Mouse (Mus musculus) large intestine, adult 2 months (tissue): ENCODE measurements around the gene Cntnap2. TPM values are rescaled to one million over a fixed set of nuclear protein-coding genes. Genes with fewer than 3 reads are reported as not detected.
"Not testable (repeated sequence)": the region's sequence is repeated elsewhere in the genome, so short reads cannot be mapped to it uniquely, and the experiment has no call there.

ENCODE experiments used
- DNase-seq: peaks from one replicate; pipeline ENCODE4 v3.0.0-alpha.2; 2012; ENCODE audit warnings: low read depth, low spot score
- WGBS: fragments of 180-500 bp; shearing (Covaris S2); methylation state at CpG from one replicate; pipeline ENCODE4 v1.1.7; 2018; 5-methylcytosine and 5-hydroxymethylcytosine counted together
- polyA plus RNA-seq: library from polyadenylated mRNA; depleted of rRNA; stranded (reverse); fragments of >200 nt; gene quantifications from 2 replicates; pipeline ENCODE4 v1.2.3, GENCODE M21; 2012

Gene Cntnap2
- polyA plus RNA-seq, 1 experiment = 0.15 TPM

GRCm38 (mm10) chr6:47043586-47043985 is 1984.4 kb downstream of the Cntnap2 start:
- 71% methylated on average over 1 of the region's 1 CpGs for WGBS
- DNase-seq = no peak

- DNase-seq = no peak
- 7% methylated on average over 46 of the region's 46 CpGs for WGBS
Observed at GRCm38 (mm10) chr6:47044385-47045200, 1985.4 kb downstream of the Cntnap2 start.

GRCm38 (mm10) chr6:47049051-47049450 is 1989.9 kb downstream of the Cntnap2 start:
- WGBS = 63% methylated on average over 5 of the region's 5 CpGs
- no peak for DNase-seq

- DNase-seq = no peak
- WGBS = 63% methylated on average over 7 of the region's 7 CpGs
Observed at GRCm38 (mm10) chr6:47050319-47051222, 1991.4 kb downstream of the Cntnap2 start.

DNA sequence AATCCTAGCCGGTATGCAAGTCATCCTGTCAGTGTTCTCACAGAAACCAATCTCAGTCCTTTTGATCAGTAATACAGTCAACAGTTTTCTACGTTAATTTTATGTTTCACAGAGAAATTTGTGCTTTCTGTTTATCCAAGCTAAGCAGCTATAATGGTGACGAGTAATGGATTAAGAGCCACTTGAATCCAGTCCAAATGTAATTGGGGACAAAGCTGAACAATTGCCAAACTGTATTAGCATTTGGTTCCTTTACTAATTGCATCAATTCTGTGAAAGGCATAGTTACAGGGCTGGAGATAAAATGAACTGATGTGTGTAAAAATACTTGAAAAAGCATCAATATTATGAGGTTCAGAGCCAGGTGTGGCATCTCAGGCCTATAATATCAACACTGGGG is 2002.2 kb downstream of the Cntnap2 start:
- no peak for DNase-seq

DNA sequence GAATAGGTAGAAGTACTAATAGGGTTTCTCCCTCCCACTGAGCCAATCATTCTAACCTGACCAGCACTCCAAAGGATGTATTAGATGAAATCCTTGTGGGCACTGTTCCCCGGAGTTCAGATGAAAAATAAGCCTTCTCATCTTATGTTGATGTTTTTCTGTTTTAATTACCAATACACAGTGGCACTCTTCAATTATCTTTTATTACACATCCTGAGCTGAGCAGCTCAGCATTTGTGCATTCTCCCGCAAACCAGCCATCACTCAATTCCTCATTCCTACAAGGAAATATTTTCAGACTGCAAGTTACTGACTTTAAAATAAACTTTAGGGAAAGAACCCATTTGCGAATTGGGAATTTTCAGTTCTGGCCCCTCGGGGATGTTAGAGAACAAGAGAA is 2030.8 kb downstream of the Cntnap2 start:
- 69% methylated on average over 4 of the region's 4 CpGs for WGBS
- DNase-seq = no peak

More for the DNA sequence above, 2002.2 kb downstream of the Cntnap2 start:
- WGBS = 70% methylated on average over 3 of the region's 3 CpGs

DNA sequence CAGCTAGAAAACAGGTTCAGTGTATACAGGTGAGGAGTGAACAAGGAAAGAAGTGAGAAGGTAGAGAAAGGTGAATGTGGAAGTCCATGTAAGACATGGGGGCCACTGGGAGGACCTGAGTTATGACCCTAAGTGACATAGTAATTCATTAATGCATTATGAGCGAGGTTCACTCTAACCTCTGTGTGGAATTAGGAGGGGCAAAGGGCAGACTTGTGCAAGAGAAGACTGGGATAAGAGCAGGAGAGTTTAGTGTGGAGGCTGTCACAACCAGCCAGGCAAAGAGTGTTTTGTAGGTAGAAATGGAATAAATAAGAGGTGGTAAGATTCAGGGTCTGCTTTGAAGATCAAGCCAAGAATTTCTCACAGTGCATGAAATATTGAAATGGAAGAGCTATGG is 2045.8 kb downstream of the Cntnap2 start:
- no peak for DNase-seq
- 29% methylated on average over 1 of the region's 1 CpGs for WGBS

DNA sequence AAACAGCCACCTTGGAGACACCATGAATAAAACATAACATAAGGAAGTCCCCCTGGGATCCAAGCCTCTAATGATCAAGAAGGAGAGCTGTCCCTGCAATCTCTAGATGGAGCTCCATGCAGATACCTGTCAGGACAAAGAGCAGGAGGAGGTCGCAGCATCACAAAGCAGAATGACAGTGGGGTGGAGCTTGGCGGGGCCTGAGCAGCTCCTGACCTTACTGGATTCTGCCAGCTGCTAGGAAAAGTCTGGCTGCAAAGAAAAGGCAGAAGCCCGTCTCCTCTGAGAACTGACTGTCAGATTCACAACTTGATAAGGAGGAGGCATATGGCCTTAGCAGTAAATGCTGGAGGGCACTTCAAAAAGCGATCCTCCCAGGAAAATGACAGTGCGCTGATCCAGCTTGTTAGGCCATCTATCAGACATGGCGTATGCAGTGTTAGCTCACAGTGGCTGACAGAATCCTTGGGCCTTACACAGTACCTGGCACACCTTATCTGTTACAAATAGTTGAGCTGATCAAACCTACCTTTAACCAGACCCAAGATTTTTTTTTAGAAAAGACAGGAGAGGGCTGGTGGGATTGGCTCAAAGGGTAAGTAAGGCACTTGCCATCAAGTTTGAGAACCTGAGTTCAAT is 2050.5 kb downstream of the Cntnap2 start:
- WGBS = 48% methylated on average over 6 of the region's 6 CpGs

DNA sequence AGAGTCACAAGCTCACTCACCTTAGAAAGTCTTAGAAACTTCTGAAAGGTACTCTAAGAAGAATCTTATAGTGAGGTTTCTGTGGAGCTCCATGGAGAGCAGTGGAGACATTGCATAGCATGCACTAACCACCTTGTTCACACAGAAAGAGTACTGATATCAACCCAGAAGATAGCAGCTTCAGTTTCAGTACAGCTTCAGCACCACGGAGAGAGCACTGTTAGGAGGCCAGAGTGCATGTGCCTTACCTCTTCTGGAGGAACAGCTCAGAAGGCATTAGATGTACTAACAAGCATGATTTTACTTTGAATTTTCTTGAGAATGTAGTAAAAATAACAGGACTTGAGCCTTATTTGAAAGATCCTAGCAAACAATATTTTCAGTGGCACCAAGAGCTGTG is 2074.9 kb downstream of the Cntnap2 start:
- WGBS = no CpG with 5 or more reads among the region's 1 CpGs
- not testable (repeated sequence) for DNase-seq

More for the DNA sequence above, 2050.5 kb downstream of the Cntnap2 start:
- no peak for DNase-seq

DNA sequence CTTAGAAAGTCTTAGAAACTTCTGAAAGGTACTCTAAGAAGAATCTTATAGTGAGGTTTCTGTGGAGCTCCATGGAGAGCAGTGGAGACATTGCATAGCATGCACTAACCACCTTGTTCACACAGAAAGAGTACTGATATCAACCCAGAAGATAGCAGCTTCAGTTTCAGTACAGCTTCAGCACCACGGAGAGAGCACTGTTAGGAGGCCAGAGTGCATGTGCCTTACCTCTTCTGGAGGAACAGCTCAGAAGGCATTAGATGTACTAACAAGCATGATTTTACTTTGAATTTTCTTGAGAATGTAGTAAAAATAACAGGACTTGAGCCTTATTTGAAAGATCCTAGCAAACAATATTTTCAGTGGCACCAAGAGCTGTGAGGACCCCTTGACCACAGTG is 2093.9 kb downstream of the Cntnap2 start:
- WGBS = no CpG with 5 or more reads among the region's 1 CpGs
- DNase-seq = not testable (repeated sequence)

- WGBS = 63% methylated on average over 8 of the region's 8 CpGs
- not testable (repeated sequence) for DNase-seq
Observed at GRCm38 (mm10) chr6:47174580-47175294, 2115.6 kb downstream of the Cntnap2 start.

GRCm38 (mm10) chr6:47175356-47176156 is 2116.4 kb downstream of the Cntnap2 start:
- 13% methylated on average over 10 of the region's 10 CpGs for WGBS
- not testable (repeated sequence) for DNase-seq

GRCm38 (mm10) chr6:47176157-47176555 is 2117.0 kb downstream of the Cntnap2 start:
- DNase-seq = not testable (repeated sequence)
- WGBS = 49% methylated on average over 3 of the region's 3 CpGs

- WGBS = 52% methylated on average over 5 of the region's 5 CpGs
- DNase-seq = not testable (repeated sequence)
Observed at GRCm38 (mm10) chr6:47181372-47181771, 2122.2 kb downstream of the Cntnap2 start.

GRCm38 (mm10) chr6:47182252-47182651 is 2123.1 kb downstream of the Cntnap2 start:
- WGBS = 72% methylated on average over 2 of the region's 2 CpGs
- DNase-seq = no peak

- WGBS = 70% methylated on average over 1 of the region's 1 CpGs
- no peak for DNase-seq
Observed at GRCm38 (mm10) chr6:47182756-47183155, 2123.6 kb downstream of the Cntnap2 start.

GRCm38 (mm10) chr6:47183850-47184249 is 2124.7 kb downstream of the Cntnap2 start:
- DNase-seq = not testable (repeated sequence)

GRCm38 (mm10) chr6:47188193-47188592 is 2129.0 kb downstream of the Cntnap2 start:
- DNase-seq = no peak
- 57% methylated on average over 7 of the region's 7 CpGs for WGBS

DNA sequence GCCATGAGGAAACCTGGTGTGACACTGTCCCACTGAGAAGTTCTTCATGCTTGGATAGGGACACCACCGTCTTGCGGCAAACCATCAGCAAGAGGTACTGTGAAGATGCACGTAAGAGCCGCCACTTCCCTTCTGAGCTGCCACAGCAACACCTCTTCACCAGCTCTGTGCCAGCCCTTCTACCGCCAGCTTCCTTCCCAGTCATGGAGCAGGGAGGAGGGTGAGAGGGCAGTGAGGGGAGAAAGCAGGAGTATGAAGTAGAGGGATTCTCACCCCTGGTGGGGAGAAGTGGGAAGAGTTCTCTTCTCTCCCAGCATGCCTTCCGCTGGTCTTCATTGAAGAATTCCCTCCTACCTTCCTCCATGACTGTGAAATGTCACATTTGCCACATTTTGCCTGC is 2129.4 kb downstream of the Cntnap2 start:
- 75% methylated on average over 6 of the region's 6 CpGs for WGBS
- not testable (repeated sequence) for DNase-seq
